Mouse (Mus musculus) right cerebral cortex, postnatal 4 days (tissue): ENCODE results near the gene Dapp1.
"Not testable (repeated sequence)": the region's sequence is repeated elsewhere in the genome, so short reads cannot be mapped to it uniquely, and the experiment has no call there.

Experiments
- DNase-seq: peaks from one replicate; pipeline ENCODE4 v3.0.0-alpha.2; 2022

The Dapp1 gene

DNA sequence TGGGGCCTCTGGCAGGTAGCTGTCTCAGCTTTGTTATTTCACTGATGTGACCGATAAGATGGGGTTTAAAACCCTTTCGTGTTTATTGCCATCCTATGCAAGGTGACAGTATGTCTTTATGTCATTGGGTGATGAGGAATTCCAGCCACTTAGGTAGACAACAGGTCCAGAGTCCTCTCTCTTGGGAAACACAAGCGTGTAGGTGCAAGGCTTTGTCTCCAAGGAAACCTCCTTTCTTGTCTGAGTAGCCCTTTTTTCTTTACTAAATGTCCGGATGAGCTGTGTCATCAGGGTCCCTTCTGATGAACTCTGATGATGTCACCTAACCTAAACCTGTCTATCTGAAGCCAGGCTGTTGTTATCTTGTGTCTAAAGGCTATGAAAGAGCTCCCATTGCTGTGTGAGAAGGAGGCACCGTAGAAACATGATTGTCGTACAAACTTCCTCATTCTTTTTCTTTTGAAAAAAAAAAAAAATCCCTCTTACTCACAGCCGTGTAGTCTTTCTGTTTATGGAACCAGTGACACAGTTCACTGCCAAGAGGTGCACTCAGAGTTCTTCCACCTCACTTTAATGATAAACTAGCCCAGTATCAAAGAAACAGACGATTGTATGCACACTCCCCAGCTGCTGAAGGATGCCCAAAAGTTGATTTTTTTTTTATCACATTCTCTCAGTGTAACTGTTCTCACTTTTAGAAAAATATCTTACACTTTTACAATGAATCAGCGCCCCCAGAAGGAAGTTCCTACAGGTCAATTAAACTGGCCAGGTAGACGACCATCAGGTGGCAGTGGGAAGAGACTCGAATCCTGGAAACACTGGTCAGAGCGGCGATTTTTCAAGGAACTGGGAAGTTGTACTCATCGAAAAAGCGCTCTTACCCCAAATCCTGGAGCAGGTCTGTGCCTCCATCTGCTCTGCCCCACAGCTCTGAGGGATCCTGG, 637 bp downstream of the Dapp1 start:
- no peak for DNase-seq

DNA sequence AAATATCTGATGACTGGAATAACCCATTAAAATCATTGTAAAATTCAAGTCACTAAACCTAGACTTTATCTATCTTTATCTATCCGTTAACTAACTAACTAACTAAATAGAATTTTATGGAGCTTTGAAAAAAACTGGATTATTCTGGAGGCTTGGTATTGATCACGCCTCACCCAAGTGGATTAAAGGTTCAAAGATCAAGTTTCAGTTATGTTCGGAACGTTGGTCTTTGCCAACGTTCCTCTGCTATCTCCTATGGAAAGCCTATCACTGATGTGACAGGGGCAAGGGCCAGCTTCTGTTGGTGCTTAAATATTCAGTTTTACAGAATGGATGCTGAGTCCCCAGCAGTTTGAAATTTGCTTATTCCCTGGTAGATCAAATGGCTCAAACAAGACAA, 3.1 kb downstream of the Dapp1 start:
- DNase-seq, result no peak

DNA sequence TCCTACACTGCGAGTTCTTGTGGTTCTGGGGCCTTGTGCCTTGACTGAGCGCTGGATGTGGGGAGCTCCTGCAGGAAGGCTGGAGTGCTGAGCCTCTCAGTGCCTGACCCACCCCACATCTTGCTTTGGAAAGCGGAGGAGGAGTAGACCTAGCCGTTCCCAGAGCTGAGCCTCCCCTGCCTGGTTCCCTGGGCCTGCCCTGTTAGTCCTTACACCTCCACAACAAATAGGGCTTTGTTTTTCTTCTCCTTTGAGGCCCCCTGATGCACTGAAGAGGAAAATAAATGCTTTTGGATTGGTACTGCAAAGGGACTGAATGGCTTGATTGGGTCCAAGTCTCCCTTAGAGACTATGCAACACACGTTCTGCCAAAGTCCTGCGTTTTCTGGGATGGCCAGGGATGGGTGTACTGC, 3.7 kb downstream of the Dapp1 start:
- peak; percentile 18 for DNase-seq

DNA sequence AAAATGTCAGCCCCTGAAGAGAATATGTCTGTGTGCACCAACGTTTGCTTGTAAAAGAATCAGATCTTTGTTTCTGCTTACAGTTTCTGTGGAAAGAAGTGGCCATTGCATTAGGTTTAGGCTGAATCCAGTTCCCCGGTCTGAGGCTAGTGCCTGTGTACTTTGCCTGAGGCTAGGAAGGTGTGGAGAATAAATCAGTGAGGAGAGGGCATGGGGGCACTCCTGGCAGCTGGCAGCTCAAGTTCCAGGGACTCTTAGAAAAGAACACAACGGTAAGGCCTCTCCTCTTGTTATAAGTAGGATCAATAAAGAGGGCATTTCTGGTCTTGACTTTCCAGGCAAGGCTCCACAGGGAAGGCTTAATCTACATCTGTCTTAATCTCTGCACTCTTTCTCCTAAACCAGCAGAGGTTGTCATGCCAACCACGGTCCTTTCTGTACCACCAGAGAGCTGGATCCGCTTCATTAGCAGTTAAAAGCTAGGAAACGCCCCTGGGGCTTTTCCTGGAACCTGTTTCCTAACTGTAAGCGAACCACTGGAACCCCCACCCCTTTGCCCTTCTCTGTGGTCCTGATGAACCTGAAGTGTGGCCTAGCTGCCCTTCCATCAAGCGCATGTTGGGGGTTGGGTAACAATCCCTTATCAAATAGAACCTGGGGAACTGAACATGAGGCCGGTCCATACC, 4.3 kb downstream of the Dapp1 start:
- no peak for DNase-seq

DNA sequence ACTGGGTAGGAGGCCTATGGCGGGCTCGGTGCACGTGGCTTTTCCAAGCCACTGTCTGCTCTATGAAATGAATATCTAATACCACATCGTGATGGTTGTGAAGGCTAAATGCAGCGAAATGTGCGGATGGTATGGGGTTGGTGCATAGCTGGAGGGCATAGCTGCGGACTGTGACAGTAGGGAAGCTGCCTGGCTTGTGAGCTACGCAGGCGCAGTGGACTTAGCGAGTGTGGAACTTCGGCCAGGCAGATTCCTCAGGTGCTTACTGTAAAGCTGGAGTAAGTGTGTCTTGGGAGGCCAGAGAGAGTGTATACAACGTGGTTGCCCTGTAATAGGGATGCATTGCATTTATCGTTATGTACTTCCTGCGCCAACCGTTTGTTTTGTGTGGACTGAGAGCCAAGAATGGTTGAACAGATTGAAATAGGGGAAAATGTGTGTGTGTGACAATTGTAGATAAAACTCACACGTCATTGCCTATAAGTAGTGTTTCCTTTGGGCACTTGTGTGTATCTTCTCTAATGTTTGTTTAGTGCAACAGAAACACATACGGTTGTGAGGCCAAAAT, 5.4 kb downstream of the Dapp1 start:
- DNase-seq, result no peak

DNA sequence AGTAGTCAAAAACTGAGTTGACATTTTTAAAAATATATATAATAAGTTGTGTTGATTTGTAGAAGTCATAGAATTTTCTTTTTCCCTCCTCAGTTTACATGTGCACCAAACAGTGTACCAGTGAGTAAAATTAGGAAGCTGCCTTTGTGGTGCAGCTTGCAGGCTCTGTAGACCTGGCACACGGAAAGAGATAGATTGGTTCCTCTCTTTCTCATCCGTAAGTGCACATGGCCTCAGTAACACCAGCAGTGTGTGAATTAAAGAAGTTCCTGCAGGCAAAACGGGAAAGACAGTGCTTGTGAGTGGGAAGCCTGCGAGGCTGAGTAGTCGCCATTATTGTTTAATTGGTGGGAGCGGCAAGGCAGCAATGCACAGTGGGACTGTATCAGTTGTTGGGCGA, 5.9 kb downstream of the Dapp1 start:
- DNase-seq, result no peak

DNA sequence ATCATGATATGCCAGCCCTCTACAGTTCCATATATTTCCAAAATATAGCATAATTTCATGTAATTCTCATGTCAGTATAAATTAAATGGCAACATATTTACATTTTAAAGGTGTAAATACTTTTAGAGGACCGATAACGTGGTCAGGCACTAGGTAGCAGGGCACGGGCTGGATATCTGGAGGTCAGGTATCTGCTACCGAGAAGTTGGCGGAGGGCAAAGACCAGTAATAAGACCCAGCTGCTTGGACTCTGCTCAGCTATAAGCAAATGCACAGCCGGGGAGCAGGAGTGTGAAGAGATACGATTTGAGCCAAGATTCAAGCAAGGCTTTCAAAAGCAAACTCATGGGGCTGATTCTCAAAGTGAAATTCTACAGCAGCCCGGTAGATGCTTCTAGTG, 7.0 kb downstream of the Dapp1 start:
- no peak for DNase-seq

DNA sequence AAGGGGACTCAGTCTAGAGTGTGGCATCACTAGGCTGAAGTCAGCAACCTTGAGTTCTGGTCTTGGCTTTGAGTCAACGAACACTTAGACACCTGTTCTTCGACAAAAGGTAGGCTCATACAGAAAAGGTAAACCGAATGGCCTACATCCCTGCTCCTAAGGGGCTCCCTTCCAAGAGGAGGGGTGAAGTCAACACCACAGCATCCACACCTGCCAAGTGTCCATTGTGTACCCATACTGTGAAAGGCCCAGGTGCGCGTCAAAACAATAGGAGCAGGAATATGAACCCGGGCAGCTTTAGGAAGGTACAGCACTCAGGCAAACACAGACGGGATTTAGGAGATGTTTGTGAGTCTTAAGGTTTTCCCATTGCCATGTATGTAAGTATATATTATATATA, 8.4 kb downstream of the Dapp1 start:
- DNase-seq, result no peak

DNA sequence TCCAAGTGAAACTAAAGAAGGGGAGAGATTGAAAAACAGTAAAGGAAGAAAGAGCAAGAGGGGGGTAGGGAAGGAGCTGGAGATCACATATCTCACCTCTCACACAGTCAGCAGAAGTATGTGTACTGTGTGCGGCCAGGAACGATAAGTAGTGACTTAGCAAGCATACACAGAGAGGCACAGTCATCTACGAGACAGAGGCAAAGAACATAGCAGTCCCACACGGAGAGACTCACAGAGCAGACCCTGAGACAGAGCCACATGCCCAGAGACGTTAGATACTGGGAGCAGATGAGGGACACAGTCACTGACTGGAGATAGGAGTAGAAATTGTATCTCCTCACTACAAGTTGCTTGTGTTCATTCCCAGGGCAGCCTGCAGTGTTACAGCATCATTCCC, 9.1 kb downstream of the Dapp1 start:
- no peak for DNase-seq

DNA sequence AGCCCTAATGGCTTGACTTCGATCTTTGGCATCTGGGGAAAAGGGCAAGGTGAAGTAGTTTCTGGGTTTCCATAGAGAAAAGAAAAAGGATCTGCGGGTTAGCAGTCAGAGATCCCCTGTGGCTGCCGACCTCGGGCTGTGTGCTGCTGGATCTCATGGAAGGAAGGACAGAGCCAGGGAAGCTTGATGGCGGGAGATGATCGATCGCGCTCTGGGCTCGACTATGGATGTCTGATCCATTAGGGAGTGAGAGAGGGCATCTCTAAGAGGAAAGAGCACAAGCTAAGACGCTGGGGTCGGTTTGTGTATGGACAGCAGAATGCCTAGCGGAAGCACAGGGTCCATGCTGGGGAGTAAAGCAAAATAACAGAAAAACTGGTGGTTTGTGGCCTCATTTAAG, 11.4 kb downstream of the Dapp1 start:
- DNase-seq, result no peak

DNA sequence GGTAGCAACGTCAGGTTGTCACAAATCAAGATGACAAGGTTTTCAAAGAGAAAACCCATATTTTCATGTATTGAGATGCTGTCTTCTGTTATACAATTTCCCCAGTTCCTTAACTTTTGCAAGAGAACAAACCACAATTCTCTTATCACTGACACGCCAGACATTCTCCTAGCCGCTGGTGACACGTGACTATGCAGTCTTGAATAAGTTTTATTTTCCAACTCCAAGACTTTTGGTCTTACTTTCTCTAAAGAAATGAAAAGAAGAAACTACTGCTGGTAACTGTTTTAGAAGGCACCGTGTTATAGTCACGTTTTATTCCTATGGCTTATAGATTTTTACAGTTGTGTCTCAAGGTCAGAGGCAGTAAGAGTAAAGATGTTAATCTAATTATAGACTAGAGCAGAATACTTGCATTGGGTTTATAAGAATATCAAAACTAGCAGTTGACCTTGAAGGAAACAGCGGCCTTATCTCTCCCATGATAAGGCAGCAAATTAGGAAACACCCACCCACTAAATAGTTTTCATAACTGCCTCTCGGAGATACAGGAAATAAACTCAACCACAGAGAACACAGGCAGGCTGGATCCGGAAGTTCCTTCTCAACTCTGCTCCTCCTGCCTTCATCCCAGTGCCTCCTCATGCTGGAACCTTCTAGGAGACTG, 12.4 kb downstream of the Dapp1 start:
- no peak for DNase-seq

DNA sequence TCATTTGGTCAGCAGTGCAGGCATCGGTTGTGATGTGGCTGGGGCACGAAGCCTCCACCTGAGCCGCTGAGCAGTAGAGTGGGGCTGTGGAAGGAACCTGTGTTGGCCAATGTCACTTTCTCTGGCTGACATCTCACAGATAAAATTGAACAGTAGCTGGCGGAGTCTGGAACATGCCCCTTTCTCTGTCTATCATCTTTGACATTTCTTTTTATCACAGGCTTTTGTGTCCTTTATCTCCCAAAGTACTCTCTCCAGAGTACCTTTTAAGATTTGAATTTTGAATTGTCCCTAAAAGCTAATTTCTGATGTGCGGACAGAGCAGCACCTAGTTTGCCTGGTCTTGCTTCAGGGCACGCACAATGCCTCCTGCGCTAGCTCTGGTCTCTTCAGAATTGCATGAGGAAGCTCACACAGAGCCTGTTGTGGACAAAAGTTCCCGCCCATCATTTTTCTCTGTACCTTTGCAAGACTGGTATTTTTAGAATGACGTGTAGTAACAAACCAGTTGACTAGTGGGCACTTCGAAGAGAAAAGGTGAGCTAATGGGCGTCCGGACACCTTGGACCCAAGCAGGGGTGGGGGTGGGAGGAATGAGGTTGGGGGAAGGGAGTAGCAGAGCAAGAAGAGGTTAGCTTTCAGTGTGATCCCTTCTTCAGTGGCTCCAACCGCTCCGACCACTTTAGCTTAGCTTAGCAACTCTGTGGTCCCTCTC, 13.1 kb downstream of the Dapp1 start:
- no peak for DNase-seq

DNA sequence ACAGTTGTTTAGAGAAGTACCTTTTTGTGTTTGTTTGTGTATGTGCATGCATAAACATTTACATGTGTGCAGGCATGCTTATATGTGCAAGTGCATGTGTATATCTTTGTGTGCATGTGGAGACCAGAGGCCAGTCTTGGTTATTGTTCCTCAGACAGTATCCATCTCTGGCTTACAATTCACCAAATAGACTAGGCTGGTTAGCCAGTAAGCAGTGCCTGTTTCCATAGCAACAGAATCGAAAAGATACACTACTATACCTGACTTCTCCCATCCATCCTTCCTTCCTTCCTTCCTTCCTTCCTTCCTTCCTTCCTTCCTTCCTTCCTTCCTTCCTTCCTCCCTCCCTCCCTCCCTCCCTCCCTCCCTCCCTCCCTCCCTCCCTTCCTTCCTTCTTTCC, 17.3 kb downstream of the Dapp1 start:
- DNase-seq, result not testable (repeated sequence)

DNA sequence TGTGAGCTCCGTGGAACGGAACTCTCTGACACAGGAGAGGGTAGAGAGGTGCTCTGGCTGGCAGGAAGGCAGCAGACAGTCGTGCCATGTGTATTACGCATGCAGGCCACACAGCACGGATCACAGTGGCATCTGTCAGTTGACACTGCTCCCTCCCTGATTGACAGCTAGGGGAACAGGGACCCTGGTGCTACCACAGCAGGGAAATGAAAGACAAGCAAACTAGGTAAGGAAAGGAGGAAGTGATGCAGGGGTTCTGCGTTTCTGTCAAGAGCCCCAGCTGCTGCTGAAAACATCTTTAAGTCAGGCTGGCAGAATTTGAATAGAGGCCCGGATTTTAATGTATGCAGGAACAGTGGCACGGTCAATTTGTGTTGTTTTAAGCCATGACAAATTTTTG, 17.8 kb downstream of the Dapp1 start:
- DNase-seq, result no peak

DNA sequence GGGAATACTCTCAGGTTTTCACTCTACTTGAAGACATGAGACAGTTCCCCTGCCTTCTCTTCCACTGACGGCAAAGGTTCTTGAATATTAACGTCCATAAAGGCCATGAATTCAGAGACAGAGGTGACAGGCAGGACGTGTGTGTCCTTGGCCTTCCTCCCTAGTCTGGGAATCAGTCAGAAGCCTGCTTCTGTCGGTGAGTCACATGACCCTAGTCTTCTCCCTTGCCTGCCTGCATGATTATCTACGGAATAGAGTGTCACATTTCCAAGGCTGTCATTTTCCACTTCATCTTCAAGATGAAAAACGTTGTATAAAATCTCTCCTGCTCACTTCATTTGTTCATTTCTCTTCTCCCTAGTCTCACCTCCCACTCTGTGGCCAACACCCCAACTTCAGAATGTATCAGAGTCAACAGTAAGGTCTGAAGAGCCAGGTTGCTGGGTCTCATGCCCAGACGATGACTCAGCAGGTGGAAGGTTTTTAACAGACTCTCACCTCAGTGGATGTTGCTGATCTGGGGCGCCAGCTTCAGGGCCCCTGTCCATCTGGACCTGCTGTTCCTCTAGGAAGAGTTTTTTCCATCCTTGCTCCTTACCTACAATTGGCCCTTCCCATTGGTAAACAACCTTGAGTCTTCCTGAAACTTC, 19.5 kb downstream of the Dapp1 start:
- DNase-seq, result no peak

DNA sequence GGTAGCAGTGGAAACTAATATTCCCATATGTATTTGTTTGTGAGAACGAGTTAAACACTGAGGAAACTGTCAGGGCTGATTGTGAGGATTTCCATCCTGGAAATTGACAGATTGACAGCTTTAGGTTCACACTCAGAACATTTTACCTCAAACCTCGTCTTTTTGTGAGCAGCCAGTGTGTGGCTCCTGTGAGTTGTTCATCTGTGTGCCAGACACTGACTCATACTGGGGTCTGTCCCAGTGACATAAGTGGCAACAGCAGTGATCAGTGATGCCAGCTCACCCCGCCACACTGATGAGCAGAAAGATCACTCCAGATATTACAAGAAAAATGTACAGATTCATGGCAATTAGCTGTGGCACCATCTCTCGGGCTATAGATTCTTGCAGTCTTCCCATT, 21.9 kb downstream of the Dapp1 start:
- no peak for DNase-seq

DNA sequence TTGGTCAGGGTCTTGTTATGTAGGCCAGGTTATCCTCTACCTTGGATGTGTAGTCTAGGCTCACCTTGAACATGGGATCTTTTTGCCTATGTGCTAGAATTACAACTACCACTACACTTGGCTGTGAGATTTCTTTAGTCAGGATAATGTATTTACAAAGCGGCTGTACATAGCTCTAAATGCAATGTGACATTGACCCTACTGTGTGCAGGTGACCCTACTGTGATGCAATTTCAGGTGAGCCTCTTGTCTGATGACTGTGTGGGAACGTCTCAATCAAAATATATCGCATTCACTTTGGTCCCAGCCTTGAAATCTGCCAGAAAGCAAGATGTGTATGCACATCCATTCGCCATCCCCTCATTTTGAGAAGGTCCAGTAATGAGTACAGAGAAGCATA, 23.0 kb downstream of the Dapp1 start:
- DNase-seq, result no peak

DNA sequence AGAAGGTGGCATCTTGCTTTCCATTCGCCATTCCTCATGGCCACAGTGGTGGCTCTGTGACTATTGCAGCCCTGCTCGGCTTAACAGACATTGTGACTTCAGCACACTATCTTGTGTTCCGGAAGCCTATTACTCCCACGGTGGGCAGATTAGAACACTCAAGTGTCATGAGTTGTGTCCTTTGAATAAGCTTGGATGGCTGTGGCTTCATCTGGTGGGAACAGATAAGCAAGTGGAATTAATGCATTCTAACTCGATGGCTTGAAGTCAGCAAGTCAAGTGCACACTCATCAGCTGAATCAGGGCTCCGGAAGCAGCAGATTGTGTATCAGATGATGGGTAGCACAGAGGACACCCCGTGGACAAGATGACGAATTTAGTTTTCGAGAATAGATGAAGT, 23.5 kb downstream of the Dapp1 start:
- no peak for DNase-seq

DNA sequence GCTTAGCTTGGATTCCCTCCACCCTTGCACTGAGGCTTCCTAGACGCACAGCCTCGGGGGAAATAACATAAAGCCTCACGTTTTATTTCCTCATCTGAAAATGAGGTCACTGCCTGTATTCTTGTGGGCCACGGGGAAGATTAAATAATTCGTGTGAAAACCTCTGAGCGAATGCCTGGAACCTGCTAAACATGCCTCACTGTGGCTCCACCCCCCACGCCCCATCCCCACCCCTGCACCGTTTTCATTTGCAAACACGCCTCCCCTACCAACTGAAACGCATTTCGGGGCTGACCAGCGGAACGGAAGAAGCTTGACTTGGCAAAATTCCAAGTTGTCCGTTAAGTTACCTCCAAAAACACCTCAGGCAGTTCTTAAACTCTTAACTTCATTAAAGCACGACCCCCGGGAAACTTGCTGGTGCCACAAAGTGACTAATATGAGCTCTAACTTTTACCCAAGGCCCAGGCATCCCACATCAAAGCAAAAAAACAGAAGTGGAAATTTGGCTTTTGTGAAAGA, 25.7 kb downstream of the Dapp1 start:
- DNase-seq, result no peak

DNA sequence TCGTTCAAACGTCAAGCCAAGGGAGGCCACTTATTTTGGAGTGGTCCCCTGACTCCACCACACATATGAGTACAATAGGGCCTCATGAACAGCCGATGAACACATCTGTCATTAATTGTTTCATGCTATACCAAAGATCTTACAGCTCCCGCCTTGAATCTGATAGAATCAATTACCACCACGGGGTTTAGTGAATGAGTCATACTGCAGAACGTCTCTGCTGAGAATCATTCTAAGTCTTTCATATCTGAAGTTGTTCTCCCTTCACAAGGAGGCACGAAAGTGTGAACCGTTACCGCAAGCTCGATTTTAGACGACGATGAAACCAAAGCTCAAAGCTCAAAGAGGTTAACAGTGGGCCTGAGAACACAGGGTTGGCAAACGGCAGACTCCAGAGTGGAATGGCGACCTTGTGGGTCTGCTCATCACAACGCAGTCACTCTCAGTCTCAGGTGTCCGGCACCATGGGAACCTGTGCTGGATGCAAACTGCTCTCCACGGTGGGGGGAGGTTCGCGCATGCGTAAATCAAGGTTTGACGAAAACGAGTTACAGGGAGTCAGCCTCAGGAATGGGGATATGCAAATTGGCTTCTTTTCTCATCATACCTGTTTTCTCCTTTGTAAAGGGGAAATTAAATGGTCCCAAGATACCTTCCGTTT, 27.0 kb downstream of the Dapp1 start:
- DNase-seq, result no peak
